Mouse (Mus musculus): ENCODE data around the gene Ptger1. TPM values are rescaled to one million over a fixed set of nuclear protein-coding genes. Genes with fewer than 3 reads are reported as not detected.

Gene Ptger1
- polyA plus RNA-seq, 1 experiment from 2014 or later, result 0.34 TPM

DNA sequence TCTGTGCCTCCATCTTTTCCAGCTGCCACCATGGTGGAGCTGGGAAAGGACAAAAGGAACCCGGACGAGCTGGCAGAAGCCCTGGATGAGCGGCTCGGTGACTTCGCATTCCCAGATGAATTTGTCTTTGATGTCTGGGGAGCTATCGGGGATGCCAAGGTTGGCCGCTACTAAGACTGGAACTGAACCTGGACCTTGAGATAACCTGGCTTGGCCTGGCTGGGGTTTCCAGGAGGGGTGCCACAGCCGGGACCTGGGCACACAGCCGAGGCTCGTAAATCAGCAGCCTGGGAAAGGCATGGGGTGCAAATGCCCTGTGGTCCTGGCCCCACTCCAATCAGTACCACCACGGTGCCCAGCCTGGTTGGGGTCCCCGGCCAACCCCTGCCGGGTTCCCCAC is 2.4 kb upstream of the Ptger1 start:
- no peak overlapping the region for H3K27ac ChIP-seq (ENCODE audit: low read depth, low read length)
- ATAC-seq (ENCODE audit: insufficient read depth, low FRiP score, low TSS enrichment) (no peak), DNase-seq (ENCODE audit: low spot score) (no peak)
- no peaks in the 10 kb centered on the region for H3K9me3 ChIP-seq (ENCODE audit: control insufficient read depth, low read length)
- peaks cover 7% of the 10 kb centered on the region; the same call in 1 of the 2 replicates for H3K27me3 ChIP-seq (ENCODE audit: control insufficient read depth, insufficient read depth, low read length)
- H3K4me1 ChIP-seq (ENCODE audit: control insufficient read depth, insufficient read depth, low read length), result peaks cover 20% of the 10 kb centered on the region
- H3K9ac ChIP-seq (ENCODE audit: low read length), result no peak overlapping the region
- 0 out of 2 replicates have a peak, but pooled peaks cover 2% of the 10 kb centered on the region for H3K36me3 ChIP-seq (ENCODE audit: control insufficient read depth, insufficient read depth, low read length)
- whole genome bisulfite sequencing, result 95% methylated on average over 13 of the region's 13 CpGs
- no peak overlapping the region for H3K4me2 ChIP-seq (ENCODE audit: low read depth)
- no peak overlapping the region for H3K4me3 ChIP-seq (ENCODE audit: low read depth, low read length)

DNA sequence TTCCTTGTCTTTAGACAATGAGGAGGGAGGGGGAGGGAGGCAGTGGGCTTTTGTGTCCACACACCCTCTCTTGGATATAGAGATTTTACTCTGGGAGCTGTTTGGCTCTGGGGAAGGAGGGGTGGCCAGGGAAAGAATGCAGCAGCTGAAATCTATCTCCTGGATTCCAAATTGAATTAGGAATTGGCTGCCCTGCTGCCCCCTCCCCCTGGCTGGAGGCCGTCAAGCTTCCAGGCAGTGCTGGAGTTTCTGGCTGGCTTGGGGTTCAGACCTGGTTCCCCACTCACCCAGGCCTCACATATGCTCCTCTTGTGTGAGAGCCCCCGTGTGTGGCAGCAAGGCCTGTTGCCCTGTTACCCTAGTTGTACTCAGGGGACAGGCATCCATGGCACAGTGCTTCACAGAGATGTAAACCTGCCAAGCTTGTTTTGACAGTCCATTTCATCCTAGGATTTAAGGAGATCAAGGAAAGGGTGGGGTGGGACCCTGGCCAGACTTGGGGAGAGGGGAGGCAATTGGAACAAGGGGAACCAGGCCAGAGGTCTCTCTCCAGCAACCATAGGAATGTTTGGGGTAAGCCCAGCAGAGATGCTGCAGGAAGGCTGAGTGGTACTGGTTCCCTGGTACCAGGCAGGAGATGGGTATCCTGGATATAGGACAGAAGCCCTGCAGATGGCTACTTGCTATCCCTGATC is 1.4 kb upstream of the Ptger1 start:
- peaks cover 20% of the 10 kb centered on the region for H3K4me1 ChIP-seq (ENCODE audit: control insufficient read depth, insufficient read depth, low read length)
- ATAC-seq (ENCODE audit: insufficient read depth, low FRiP score, low TSS enrichment), result no peak
- no peak overlapping the region for H3K9ac ChIP-seq (ENCODE audit: low read length)
- no peak overlapping the region for H3K4me2 ChIP-seq (ENCODE audit: low read depth)
- no peak overlapping the region for H3K27ac ChIP-seq (ENCODE audit: low read depth, low read length)
- DNase-seq (ENCODE audit: low spot score), result no peak
- H3K27me3 ChIP-seq (ENCODE audit: control insufficient read depth, insufficient read depth, low read length), result peaks cover 7% of the 10 kb centered on the region; the same call in 1 of the 2 replicates
- H3K36me3 ChIP-seq (ENCODE audit: control insufficient read depth, insufficient read depth, low read length), result 0 out of 2 replicates have a peak, but pooled peaks cover 2% of the 10 kb centered on the region
- no peaks in the 10 kb centered on the region for H3K9me3 ChIP-seq (ENCODE audit: control insufficient read depth, low read length)
- WGBS, result 64% methylated on average over 2 of the region's 2 CpGs
- no peak overlapping the region for H3K4me3 ChIP-seq (ENCODE audit: low read depth, low read length)

DNA sequence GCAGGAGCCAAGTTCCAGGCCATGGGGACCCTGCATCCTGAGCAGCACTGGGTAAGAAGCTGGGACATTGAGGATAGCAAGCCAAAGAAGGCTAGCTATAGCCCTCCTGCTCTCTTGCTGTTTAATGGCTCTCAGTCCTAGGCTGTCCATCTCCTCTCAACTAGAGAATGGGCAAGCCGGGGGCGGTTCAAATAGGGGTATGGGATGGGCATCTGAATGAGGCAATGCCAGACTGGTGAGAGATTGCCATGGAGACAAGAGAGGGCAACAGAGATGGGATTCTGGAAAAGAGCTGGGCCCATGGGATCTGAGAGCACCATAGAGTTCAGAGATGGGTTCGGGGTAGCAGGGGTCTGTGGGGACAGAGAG is 372 bp downstream of the Ptger1 start:
- H3K4me1 ChIP-seq (ENCODE audit: control insufficient read depth, insufficient read depth, low read length), result peaks cover 10% of the 10 kb centered on the region
- no peak for ATAC-seq (ENCODE audit: insufficient read depth, low FRiP score, low TSS enrichment)
- no peak overlapping the region for H3K27ac ChIP-seq (ENCODE audit: low read depth, low read length)
- no peaks in the 10 kb centered on the region for H3K9me3 ChIP-seq (ENCODE audit: control insufficient read depth, low read length)
- H3K27me3 ChIP-seq (ENCODE audit: control insufficient read depth, insufficient read depth, low read length), result peaks cover 7% of the 10 kb centered on the region; the same call in 1 of the 2 replicates
- H3K4me3 ChIP-seq (ENCODE audit: low read depth, low read length), result no peak overlapping the region
- DNase-seq (ENCODE audit: low spot score), result no peak
- 95% methylated on average over 3 of the region's 3 CpGs for WGBS
- H3K36me3 ChIP-seq (ENCODE audit: control insufficient read depth, insufficient read depth, low read length), result peaks cover 4% of the 10 kb centered on the region; the same call in 1 of the 2 replicates
- no peak overlapping the region for H3K9ac ChIP-seq (ENCODE audit: low read length)
- no peak overlapping the region for H3K4me2 ChIP-seq (ENCODE audit: low read depth)

DNA sequence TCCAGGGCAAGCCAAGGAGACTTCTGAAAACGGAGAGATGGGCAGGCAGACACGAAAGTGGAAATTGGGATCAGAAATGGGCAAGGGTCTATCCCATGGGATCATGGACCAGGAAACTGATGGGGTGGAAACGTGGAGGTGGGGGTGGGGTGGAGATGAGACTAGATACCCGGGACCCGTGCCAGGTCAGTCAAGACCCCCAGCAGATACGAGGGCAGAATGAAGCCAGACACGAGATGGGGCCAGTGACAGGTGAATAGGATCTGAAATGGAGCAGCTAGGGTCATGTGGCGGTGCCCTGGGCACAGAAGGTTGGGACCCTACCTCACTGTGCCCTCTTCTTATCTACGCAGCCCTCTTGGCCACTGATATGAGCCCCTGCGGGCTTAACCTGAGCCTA is 1.0 kb downstream of the Ptger1 start:
- Histone ChIP-seq H3K4me1 (ENCODE audit: control insufficient read depth, insufficient read depth, low read length) (peaks cover 10% of the 10 kb centered on the region), H3K4me3 (ENCODE audit: low read depth, low read length) (no peak overlapping the region), H3K9ac (ENCODE audit: low read length) (no peak overlapping the region), H3K27ac (ENCODE audit: low read depth, low read length) (no peak overlapping the region), H3K36me3 (ENCODE audit: control insufficient read depth, insufficient read depth, low read length) (peaks cover 4% of the 10 kb centered on the region; the same call in 1 of the 2 replicates), H3K9me3 (ENCODE audit: control insufficient read depth, low read length) (no peaks in the 10 kb centered on the region), H3K27me3 (ENCODE audit: control insufficient read depth, insufficient read depth, low read length) (peaks cover 7% of the 10 kb centered on the region; the same call in 1 of the 2 replicates), H3K4me2 (ENCODE audit: low read depth) (peak overlapping the region; percentile 73; the same call in 1 of the 2 replicates)
- WGBS, result 84% methylated on average over 10 of the region's 10 CpGs
- ATAC-seq (ENCODE audit: insufficient read depth, low FRiP score, low TSS enrichment) (0 out of 2 replicates have a peak, but pooled peaks have one; percentile 0), DNase-seq (ENCODE audit: low spot score) (no peak)

DNA sequence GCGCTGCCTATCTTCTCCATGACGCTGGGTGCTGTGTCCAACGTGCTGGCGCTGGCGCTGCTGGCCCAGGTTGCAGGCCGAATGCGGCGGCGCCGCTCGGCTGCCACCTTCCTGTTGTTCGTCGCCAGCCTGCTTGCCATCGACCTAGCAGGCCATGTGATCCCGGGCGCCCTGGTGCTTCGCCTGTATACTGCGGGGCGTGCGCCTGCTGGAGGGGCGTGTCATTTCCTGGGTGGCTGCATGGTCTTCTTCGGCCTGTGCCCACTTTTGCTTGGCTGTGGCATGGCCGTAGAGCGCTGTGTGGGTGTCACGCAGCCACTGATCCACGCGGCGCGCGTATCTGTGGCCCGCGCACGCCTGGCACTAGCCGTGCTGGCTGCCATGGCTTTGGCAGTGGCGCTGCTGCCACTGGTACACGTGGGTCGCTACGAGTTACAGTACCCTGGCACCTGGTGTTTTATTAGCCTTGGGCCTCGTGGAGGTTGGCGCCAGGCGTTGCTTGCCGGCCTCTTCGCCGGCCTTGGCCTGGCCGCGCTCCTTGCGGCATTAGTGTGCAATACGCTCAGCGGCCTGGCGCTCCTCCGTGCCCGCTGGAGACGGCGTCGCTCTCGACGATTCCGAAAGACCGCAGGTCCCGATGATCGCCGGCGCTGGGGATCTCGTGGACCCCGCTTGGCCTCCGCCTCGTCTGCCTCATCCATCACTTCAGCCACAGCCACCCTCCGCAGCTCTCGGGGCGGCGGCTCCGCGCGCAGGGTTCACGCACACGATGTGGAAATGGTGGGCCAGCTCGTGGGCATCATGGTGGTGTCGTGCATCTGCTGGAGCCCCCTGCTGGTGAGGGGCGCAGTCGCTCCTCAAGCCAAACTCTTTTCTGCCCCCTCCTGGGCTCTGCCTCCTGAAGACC is 1.8 kb downstream of the Ptger1 start:
- Histone ChIP-seq H3K4me2 (ENCODE audit: low read depth) (peak overlapping the region; percentile 73), H3K27ac (ENCODE audit: low read depth, low read length) (no peak overlapping the region), H3K4me1 (ENCODE audit: control insufficient read depth, insufficient read depth, low read length) (peaks cover 10% of the 10 kb centered on the region), H3K9me3 (ENCODE audit: control insufficient read depth, low read length) (no peaks in the 10 kb centered on the region), H3K27me3 (ENCODE audit: control insufficient read depth, insufficient read depth, low read length) (peaks cover 7% of the 10 kb centered on the region; the same call in 1 of the 2 replicates), H3K4me3 (ENCODE audit: low read depth, low read length) (peak overlapping the region; percentile 32), H3K36me3 (ENCODE audit: control insufficient read depth, insufficient read depth, low read length) (peaks cover 4% of the 10 kb centered on the region), H3K9ac (ENCODE audit: low read length) (peak overlapping the region; percentile 62)
- peak; percentile 87 for DNase-seq (ENCODE audit: low spot score)
- WGBS, result 21% methylated on average over 80 of the region's 80 CpGs
- peak; percentile 42 for ATAC-seq (ENCODE audit: insufficient read depth, low FRiP score, low TSS enrichment)

DNA sequence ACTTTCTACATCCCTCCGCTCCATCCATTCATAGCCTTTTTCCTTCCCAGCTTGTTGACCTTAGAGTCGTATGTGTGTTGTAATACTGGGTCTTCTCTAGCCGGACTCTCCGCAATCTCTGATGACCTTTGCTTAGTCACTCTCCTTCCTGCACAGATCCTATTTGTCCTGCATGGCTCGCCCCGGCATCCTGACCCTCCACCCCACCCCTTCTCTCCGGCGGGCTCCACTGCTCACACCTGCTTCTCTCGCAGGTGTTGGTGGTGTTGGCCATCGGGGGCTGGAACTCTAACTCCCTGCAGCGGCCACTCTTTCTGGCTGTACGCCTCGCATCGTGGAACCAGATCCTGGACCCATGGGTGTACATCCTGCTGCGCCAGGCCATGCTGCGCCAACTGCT is 2.5 kb downstream of the Ptger1 start:
- Histone ChIP-seq H3K9ac (ENCODE audit: low read length) (no peak overlapping the region), H3K36me3 (ENCODE audit: control insufficient read depth, insufficient read depth, low read length) (peaks cover 2% of the 10 kb centered on the region), H3K9me3 (ENCODE audit: control insufficient read depth, low read length) (no peaks in the 10 kb centered on the region), H3K4me2 (ENCODE audit: low read depth) (no peak overlapping the region), H3K27ac (ENCODE audit: low read depth, low read length) (no peak overlapping the region), H3K4me1 (ENCODE audit: control insufficient read depth, insufficient read depth, low read length) (peaks cover 10% of the 10 kb centered on the region), H3K27me3 (ENCODE audit: control insufficient read depth, insufficient read depth, low read length) (peaks cover 7% of the 10 kb centered on the region; the same call in 1 of the 2 replicates), H3K4me3 (ENCODE audit: low read depth, low read length) (no peak overlapping the region)
- WGBS, result 79% methylated on average over 16 of the region's 16 CpGs
- DNase-seq (ENCODE audit: low spot score) (no peak), ATAC-seq (ENCODE audit: insufficient read depth, low FRiP score, low TSS enrichment) (peak; percentile 3; the same call in 1 of the 2 replicates)

DNA sequence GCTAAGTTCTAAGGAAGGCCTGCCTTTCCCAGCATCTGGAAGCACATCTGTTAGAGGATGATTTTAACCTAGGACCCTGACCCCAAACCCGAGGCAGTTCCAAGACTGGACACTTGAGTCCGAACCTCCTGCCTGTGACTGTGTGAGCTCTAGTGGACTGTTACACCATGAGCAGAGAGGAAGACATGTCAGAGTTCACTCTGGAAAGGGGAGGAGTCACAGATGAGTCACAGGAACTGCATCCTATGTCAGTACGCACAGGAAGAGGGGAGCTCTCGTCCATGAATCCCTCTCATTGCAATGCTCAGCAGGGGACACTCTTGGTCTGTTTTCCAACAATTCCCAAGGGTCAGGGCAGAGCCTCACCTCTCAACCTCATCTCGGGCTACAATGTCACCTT is 6.5 kb downstream of the Ptger1 start:
- no peak overlapping the region for H3K4me3 ChIP-seq (ENCODE audit: low read depth, low read length)
- H3K9me3 ChIP-seq (ENCODE audit: control insufficient read depth, low read length), result no peaks in the 10 kb centered on the region
- ATAC-seq (ENCODE audit: insufficient read depth, low FRiP score, low TSS enrichment) (no peak), DNase-seq (ENCODE audit: low spot score) (no peak)
- H3K4me2 ChIP-seq (ENCODE audit: low read depth), result no peak overlapping the region
- peaks cover 5% of the 10 kb centered on the region for H3K36me3 ChIP-seq (ENCODE audit: control insufficient read depth, insufficient read depth, low read length)
- no peak overlapping the region for H3K9ac ChIP-seq (ENCODE audit: low read length)
- 65% methylated on average over 5 of the region's 5 CpGs for WGBS
- H3K4me1 ChIP-seq (ENCODE audit: control insufficient read depth, insufficient read depth, low read length), result peaks cover 2% of the 10 kb centered on the region; the same call in 1 of the 2 replicates
- H3K27me3 ChIP-seq (ENCODE audit: control insufficient read depth, insufficient read depth, low read length), result peaks cover 2% of the 10 kb centered on the region; the same call in 1 of the 2 replicates
- H3K27ac ChIP-seq (ENCODE audit: low read depth, low read length), result no peak overlapping the region

DNA sequence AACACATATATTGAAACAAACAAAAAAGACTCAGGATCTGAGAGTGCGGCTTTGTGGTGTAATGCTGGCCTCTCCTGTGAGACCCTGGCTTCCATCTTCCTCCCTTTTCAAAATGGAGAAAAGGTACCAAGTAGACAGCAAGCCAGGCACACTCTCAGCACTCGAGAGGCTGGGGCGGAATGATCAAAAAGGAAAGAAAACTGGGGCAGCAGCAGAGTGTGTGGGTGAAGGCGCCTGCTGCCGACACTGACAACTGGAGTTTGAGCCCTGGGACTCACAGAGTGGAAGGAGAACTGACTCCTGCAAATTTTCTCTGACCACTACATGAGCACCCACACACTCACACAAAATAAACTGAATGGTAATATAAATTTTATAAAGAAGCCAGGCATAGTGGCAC is 8.0 kb downstream of the Ptger1 start:
- no peak overlapping the region for H3K4me2 ChIP-seq (ENCODE audit: low read depth)
- H3K27ac ChIP-seq (ENCODE audit: low read depth, low read length), result no peak overlapping the region
- no peaks in the 10 kb centered on the region for H3K9me3 ChIP-seq (ENCODE audit: control insufficient read depth, low read length)
- H3K36me3 ChIP-seq (ENCODE audit: control insufficient read depth, insufficient read depth, low read length), result peaks cover 8% of the 10 kb centered on the region
- ATAC-seq (ENCODE audit: insufficient read depth, low FRiP score, low TSS enrichment) (no peak), DNase-seq (ENCODE audit: low spot score) (no peak)
- no peaks in the 10 kb centered on the region for H3K27me3 ChIP-seq (ENCODE audit: control insufficient read depth, insufficient read depth, low read length)
- H3K4me3 ChIP-seq (ENCODE audit: low read depth, low read length), result no peak overlapping the region
- WGBS, result 93% methylated on average over 5 of the region's 5 CpGs
- no peaks in the 10 kb centered on the region for H3K4me1 ChIP-seq (ENCODE audit: control insufficient read depth, insufficient read depth, low read length)
- no peak overlapping the region for H3K9ac ChIP-seq (ENCODE audit: low read length)

All from neural tube, embryonic 11.5 days (tissue).